Mouse (Mus musculus) forebrain, embryonic 15.5 days (tissue): ENCODE measurements around the gene Tgfbr2. TPM values are rescaled to one million over a fixed set of nuclear protein-coding genes. Genes with fewer than 3 reads are reported as not detected.
A peak's percentile ranks its signal among the peaks of the same experiment; 100 is the strongest.
"Not testable (repeated sequence)": the region's sequence is repeated elsewhere in the genome, so short reads cannot be mapped to it uniquely, and the experiment has no call there.

Experiments used
- ATAC-seq: fragments of 200-750 bp; cut with Nextera tagmentation; replicated peaks from 2 replicates; pipeline ENCODE4 v1.8.0; 2017; ENCODE audit warnings: mild to moderate bottlenecking, moderate TSS enrichment, moderate library complexity
- H3K27ac ChIP-seq: fragments of 300-500 bp; sonication (generic); replicated peaks from 2 replicates; pipeline ENCODE4 v1.5.1; 2015; ENCODE audit warnings: mild to moderate bottlenecking, inconsistent platforms
- H3K27me3 ChIP-seq: fragments of 300-500 bp; sonication (generic); 2 replicates; pipeline ENCODE4 v1.6.1; 2015; ENCODE audit warnings: inconsistent platforms
- H3K36me3 ChIP-seq: fragments of 300-500 bp; sonication (generic); 2 replicates; pipeline ENCODE4 v1.6.1; 2015; ENCODE audit warnings: mild to moderate bottlenecking, inconsistent platforms
- H3K4me1 ChIP-seq: fragments of 300-500 bp; sonication (generic); 2 replicates; pipeline ENCODE4 v1.6.1; 2015; ENCODE audit warnings: inconsistent platforms
- H3K4me2 ChIP-seq: fragments of 300-500 bp; sonication (generic); replicated peaks from 2 replicates; pipeline ENCODE4 v1.6.1; 2015; ENCODE audit warnings: mild to moderate bottlenecking, inconsistent platforms
- H3K4me3 ChIP-seq: fragments of 300-500 bp; sonication (generic); 2 replicates; pipeline ENCODE4 v1.5.1; 2015; ENCODE audit warnings: mild to moderate bottlenecking, inconsistent platforms
- H3K9ac ChIP-seq: fragments of 300-500 bp; sonication (generic); replicated peaks from 2 replicates; pipeline ENCODE4 v1.6.1; 2015; ENCODE audit warnings: mild to moderate bottlenecking, inconsistent platforms
- H3K9me3 ChIP-seq: fragments of 300-500 bp; sonication (generic); 2 replicates; pipeline ENCODE4 v1.6.1; 2016; ENCODE audit warnings: inconsistent platforms
- WGBS: fragments of 180-500 bp; shearing (Covaris S2); methylation state at CpG from one replicate; pipeline ENCODE4 v1.1.7; 2015; ENCODE audit warnings: mixed read lengths; 5-methylcytosine and 5-hydroxymethylcytosine counted together
- polyA plus RNA-seq: library from polyadenylated mRNA; unstranded; fragments of >200 nt; fragmentation: Nextera tagmentation; extraction: Ambion mirVana; gene quantifications from 2 replicates; pipeline ENCODE4 v1.2.1, GENCODE M21; 2015

The Tgfbr2 gene
- polyA plus RNA-seq, 1 experiment from 2014 or later = 6.1 TPM

- WGBS = 94% methylated on average over 2 of the region's 2 CpGs
- Histone ChIP-seq H3K9ac (no peak overlapping the region), H3K27me3 (no peaks in the 10 kb centered on the region), H3K4me1 (peaks cover 4% of the 10 kb centered on the region; the same call in 1 of the 2 replicates), H3K36me3 (no peaks in the 10 kb centered on the region), H3K27ac (no peak overlapping the region), H3K4me2 (no peak overlapping the region), H3K4me3 (no peak overlapping the region), H3K9me3 (no peaks in the 10 kb centered on the region)
- ATAC-seq = no peak
These were observed 97.7 kb downstream of the Tgfbr2 start for GRCm38 (mm10) chr9:116077419-116077818.

DNA sequence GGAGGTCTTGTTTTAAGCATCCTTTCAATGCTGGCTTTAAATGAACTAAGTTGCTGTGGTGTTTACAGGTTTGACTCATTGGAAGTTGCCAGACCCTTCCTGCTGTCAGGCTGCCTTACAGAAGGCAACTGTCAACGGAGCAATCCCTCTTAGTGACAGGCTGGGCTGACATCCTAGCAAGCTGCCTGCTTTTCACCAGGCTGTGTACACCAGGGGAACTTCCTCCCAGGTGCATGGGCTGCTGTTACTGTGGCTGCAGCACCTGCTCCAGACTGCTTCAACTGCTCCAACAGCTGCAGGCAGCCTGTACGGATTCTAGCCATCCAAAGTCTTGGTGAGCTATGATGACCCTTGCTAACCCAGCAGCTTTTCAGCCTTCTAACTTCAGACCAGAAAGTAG lies 98.2 kb downstream of the Tgfbr2 start:
- peak; percentile 57; the same call in 1 of the 2 replicates for ATAC-seq
- H3K4me1 ChIP-seq = peaks cover 4% of the 10 kb centered on the region; the same call in 1 of the 2 replicates
- H3K4me3 ChIP-seq = no peak overlapping the region
- H3K9ac ChIP-seq = no peak overlapping the region
- H3K36me3 ChIP-seq = no peaks in the 10 kb centered on the region
- no peaks in the 10 kb centered on the region for H3K27me3 ChIP-seq
- H3K27ac ChIP-seq = no peak overlapping the region
- H3K9me3 ChIP-seq = no peaks in the 10 kb centered on the region
- no peak overlapping the region for H3K4me2 ChIP-seq
- WGBS = 67% methylated on average over 2 of the region's 2 CpGs

DNA sequence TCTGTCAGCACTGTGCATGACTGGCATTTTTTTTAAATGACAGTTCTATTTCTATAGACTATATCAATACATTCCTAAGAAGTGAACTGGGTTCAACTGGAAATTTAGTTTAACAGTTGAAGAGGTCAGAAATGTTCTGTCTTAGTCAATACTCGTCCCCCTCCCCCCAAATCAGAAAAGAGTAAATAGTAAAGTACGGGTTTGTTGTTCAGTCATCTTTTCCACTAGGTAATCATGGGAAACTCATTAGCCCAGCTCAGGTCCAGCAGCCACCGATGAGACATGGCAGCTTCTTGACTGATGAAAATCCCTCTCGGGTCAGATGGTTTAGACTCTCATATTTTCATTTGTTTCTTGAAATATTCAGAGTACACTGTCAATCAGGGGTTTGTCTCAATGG lies 99.0 kb downstream of the Tgfbr2 start:
- no peak for ATAC-seq

DNA sequence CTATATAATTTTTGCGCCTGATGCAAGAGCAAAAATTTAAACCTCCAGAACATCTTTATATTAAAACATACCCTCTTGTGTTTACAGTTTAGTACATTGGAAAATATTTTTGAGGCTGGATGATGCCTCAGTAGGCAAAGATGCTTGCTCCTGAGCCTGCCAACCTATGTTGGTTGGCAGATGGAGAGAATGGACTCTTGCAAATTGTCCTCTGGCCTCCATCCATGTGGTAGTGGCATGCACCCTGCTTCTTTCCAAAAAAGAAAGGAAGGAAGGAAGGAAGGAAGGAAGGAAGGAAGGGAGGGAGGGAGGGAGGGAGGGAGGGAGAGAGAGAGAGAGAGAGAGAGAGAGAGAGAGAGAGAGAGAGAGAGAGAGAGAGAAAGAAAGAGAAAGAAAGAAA lies 103.6 kb downstream of the Tgfbr2 start:
- not testable (repeated sequence) for H3K9ac ChIP-seq, H3K36me3 ChIP-seq, H3K4me3 ChIP-seq, H3K27ac ChIP-seq, H3K9me3 ChIP-seq, H3K4me1 ChIP-seq, ATAC-seq, H3K4me2 ChIP-seq, H3K27me3 ChIP-seq
- 94% methylated on average over 1 of the region's 1 CpGs for WGBS

More for the DNA sequence above, 99.0 kb downstream of the Tgfbr2 start:
- Histone ChIP-seq H3K36me3 (no peaks in the 10 kb centered on the region), H3K4me1 (peaks cover 8% of the 10 kb centered on the region; the same call in 1 of the 2 replicates), H3K4me3 (no peak overlapping the region), H3K9me3 (no peaks in the 10 kb centered on the region), H3K4me2 (no peak overlapping the region), H3K9ac (no peak overlapping the region), H3K27me3 (no peaks in the 10 kb centered on the region), H3K27ac (no peak overlapping the region)
- 89% methylated on average over 4 of the region's 4 CpGs for WGBS

- Histone ChIP-seq H3K36me3 (no peaks in the 10 kb centered on the region), H3K9me3 (no peaks in the 10 kb centered on the region), H3K4me3 (no peak overlapping the region), H3K9ac (no peak overlapping the region), H3K27ac (no peak overlapping the region), H3K4me1 (no peaks in the 10 kb centered on the region), H3K27me3 (no peaks in the 10 kb centered on the region), H3K4me2 (no peak overlapping the region)
- WGBS = 95% methylated on average over 17 of the region's 17 CpGs
- no peak for ATAC-seq
These were observed 110.4 kb downstream of the Tgfbr2 start for GRCm38 (mm10) chr9:116064774-116065173.

DNA sequence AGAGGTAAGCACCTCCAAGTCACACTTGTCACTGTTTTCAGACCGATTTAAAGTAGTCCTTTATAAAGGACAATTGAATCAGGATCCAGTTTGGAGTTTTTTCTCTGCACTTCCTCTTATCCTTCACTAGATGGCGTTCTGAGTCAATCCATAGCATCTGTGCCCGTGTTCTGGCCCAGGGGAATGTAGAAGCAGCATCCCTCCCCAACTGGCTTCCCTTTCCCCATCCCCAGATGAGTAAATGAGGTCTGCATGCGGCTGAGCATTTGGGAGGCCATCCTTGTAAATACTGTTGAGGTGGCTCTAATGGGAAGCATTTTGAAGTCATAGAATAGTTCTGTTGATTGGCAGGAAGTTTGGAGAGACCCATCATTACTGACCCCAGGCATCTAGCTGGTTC lies 114.5 kb downstream of the Tgfbr2 start:
- WGBS = 11% methylated on average over 4 of the region's 4 CpGs
- H3K4me3 ChIP-seq = no peak overlapping the region
- no peak overlapping the region for H3K4me2 ChIP-seq
- H3K9me3 ChIP-seq = no peaks in the 10 kb centered on the region
- H3K9ac ChIP-seq = no peak overlapping the region
- H3K27ac ChIP-seq = no peak overlapping the region
- H3K4me1 ChIP-seq = no peaks in the 10 kb centered on the region
- H3K36me3 ChIP-seq = no peaks in the 10 kb centered on the region
- no peaks in the 10 kb centered on the region for H3K27me3 ChIP-seq
- ATAC-seq = no peak

DNA sequence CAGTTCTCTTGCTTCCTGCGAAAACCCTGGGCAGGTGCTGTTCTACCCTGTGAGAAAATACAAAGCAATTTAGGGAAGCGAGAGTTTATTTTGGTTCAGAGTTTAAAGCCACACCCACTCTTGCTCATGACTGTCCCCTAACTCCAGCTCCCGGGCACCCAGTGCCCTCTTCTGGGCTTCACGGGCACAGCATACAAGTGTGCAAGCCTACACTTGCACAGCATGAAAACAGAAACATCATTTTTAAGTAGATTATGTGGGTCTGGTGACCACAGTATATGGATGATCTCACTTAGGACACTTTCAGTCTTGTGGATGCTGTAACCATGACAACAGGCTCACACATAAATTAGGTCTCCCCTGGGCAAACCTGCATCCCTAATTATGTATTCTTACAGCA lies 116.0 kb downstream of the Tgfbr2 start:
- ATAC-seq = 0 out of 2 replicates have a peak, but pooled peaks have one; percentile 29
- Histone ChIP-seq H3K27ac (no peak overlapping the region), H3K4me1 (no peaks in the 10 kb centered on the region), H3K9me3 (no peaks in the 10 kb centered on the region), H3K4me2 (no peak overlapping the region), H3K4me3 (no peak overlapping the region), H3K27me3 (no peaks in the 10 kb centered on the region), H3K9ac (no peak overlapping the region), H3K36me3 (no peaks in the 10 kb centered on the region)
- 59% methylated on average over 4 of the region's 4 CpGs for whole genome bisulfite sequencing

- H3K9me3 ChIP-seq = no peaks in the 10 kb centered on the region
- 95% methylated on average over 4 of the region's 4 CpGs for WGBS
- no peaks in the 10 kb centered on the region for H3K4me1 ChIP-seq
- H3K27me3 ChIP-seq = no peaks in the 10 kb centered on the region
- H3K4me2 ChIP-seq = no peak overlapping the region
- no peak overlapping the region for H3K27ac ChIP-seq
- H3K9ac ChIP-seq = no peak overlapping the region
- H3K4me3 ChIP-seq = no peak overlapping the region
- no peak for ATAC-seq
- H3K36me3 ChIP-seq = no peaks in the 10 kb centered on the region
These were observed 116.7 kb downstream of the Tgfbr2 start for GRCm38 (mm10) chr9:116058475-116058874.

GRCm38 (mm10) chr9:116053976-116054375 lies 121.2 kb downstream of the Tgfbr2 start:
- H3K9me3 ChIP-seq = no peaks in the 10 kb centered on the region
- ATAC-seq = no peak

DNA sequence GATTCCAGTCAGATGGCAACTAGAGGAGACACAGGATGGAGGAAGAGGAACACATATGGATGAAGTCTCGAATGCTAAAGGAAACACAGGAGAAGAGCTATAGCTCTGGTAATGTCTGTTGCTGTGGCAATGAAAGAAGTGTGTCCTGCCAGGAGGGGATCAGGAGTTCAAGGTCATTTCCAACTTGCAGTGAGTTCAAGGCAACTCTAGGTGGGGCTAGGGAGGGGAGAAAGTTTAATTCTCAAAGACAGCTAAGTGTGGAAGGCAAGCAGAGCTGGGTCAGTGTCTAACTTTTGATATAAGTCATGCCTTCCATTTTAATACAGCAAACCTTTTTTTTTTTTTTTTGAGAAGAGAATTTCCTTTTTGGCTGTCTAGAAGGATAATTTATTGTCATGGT lies 125.2 kb downstream of the Tgfbr2 start:
- H3K27ac ChIP-seq = no peak overlapping the region
- no peak overlapping the region for H3K4me2 ChIP-seq
- no peaks in the 10 kb centered on the region for H3K4me1 ChIP-seq
- H3K36me3 ChIP-seq = no peaks in the 10 kb centered on the region
- no peaks in the 10 kb centered on the region for H3K9me3 ChIP-seq
- H3K9ac ChIP-seq = no peak overlapping the region
- H3K27me3 ChIP-seq = no peaks in the 10 kb centered on the region
- 93% methylated on average over 1 of the region's 1 CpGs for WGBS
- no peak for ATAC-seq
- H3K4me3 ChIP-seq = no peak overlapping the region

More at GRCm38 (mm10) chr9:116053976-116054375, 121.2 kb downstream of the Tgfbr2 start:
- WGBS = 87% methylated on average over 8 of the region's 8 CpGs
- Histone ChIP-seq H3K27ac (no peak overlapping the region), H3K27me3 (no peaks in the 10 kb centered on the region), H3K4me2 (no peak overlapping the region), H3K36me3 (no peaks in the 10 kb centered on the region), H3K9ac (no peak overlapping the region), H3K4me3 (no peak overlapping the region), H3K4me1 (no peaks in the 10 kb centered on the region)

GRCm38 (mm10) chr9:116041787-116042186 lies 133.4 kb downstream of the Tgfbr2 start:
- H3K4me1 ChIP-seq = no peaks in the 10 kb centered on the region
- no peaks in the 10 kb centered on the region for H3K9me3 ChIP-seq
- no peak overlapping the region for H3K9ac ChIP-seq
- no peak overlapping the region for H3K4me2 ChIP-seq
- ATAC-seq = no peak; the same call in 1 of the 2 replicates
- 11% methylated on average over 3 of the region's 3 CpGs for WGBS
- no peaks in the 10 kb centered on the region for H3K36me3 ChIP-seq
- no peaks in the 10 kb centered on the region for H3K27me3 ChIP-seq
- no peak overlapping the region for H3K27ac ChIP-seq
- no peak overlapping the region for H3K4me3 ChIP-seq

DNA sequence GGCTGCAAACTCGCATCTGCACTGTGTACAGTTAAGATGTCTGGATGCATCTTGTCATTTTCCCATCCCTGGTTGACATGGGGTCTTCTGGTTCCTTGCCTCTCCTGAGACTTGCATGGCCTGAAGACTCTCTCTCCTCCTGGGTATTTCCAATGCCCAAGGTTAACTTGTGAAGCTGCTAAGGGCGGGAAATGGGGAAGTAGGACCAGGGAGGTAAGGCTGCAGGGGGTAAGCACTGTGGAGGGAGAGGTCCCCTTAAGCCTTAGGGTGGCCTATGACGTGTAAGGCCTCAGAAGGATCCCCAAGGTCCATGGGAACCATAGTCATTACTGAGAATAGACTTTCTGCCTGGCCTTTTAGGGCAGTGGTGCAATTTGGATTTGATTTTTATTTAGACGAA lies 133.8 kb downstream of the Tgfbr2 start:
- H3K9me3 ChIP-seq = no peaks in the 10 kb centered on the region
- H3K36me3 ChIP-seq = no peaks in the 10 kb centered on the region
- H3K4me3 ChIP-seq = no peak overlapping the region
- H3K4me2 ChIP-seq = no peak overlapping the region
- H3K27ac ChIP-seq = no peak overlapping the region
- no peaks in the 10 kb centered on the region for H3K4me1 ChIP-seq
- no peaks in the 10 kb centered on the region for H3K27me3 ChIP-seq
- H3K9ac ChIP-seq = no peak overlapping the region
- WGBS = 66% methylated on average over 4 of the region's 4 CpGs
- no peak for ATAC-seq

- 91% methylated on average over 14 of the region's 14 CpGs for WGBS
- not testable (repeated sequence) for H3K4me2 ChIP-seq, H3K27ac ChIP-seq, H3K4me1 ChIP-seq, H3K9me3 ChIP-seq, H3K36me3 ChIP-seq, H3K9ac ChIP-seq, H3K27me3 ChIP-seq, ATAC-seq, H3K4me3 ChIP-seq
These were observed 134.3 kb downstream of the Tgfbr2 start for GRCm38 (mm10) chr9:116040852-116041251.
